Mouse (Mus musculus) G1E (cell line): ENCODE results near the gene Id2.

Experiments used
- CTCF ChIP-seq: IDR thresholded peaks from 2 replicates; pipeline ENCODE4 v1.5.1; 2012; ENCODE audit warnings: low read depth, low read length, inconsistent platforms, mixed read lengths
- GATA2 ChIP-seq: IDR thresholded peaks from 2 replicates; pipeline ENCODE4 v1.6.1; 2012; ENCODE audit warnings: low read depth, low read length, inconsistent platforms, borderline replicate concordance

DNA sequence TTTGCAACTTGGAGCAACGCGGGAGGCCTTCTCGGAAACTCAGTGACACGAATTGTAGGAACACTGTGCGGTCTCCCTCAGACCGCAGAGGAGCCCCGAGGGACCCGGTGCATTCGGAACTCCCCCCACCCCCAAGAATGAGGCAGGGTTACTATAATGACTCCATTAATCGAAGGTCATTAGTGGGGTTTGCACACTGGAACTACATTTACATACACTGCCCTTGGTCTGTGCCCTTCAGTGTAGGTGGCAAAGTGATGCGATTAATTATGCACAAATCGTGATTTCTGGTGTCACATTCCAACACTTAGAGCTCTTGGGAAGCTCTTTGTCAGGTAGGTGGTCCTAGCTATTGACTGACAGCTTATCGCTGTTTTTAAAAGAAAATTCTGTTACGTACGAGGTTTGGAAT lies 294 bp downstream of the Id2 start:
- TF ChIP-seq CTCF = no peak
- no peak for TF ChIP-seq GATA2
